Mouse (Mus musculus) heart, postnatal 0 days (tissue): ENCODE measurements around the gene Dbn1.

Source experiments
- CTCF ChIP-seq: IDR thresholded peaks from 2 replicates; pipeline ENCODE4 v1.5.1; 2016; ENCODE audit warnings: antibody characterized with exemption, control low read depth, low read depth
- EP300 ChIP-seq: IDR thresholded peaks from 2 replicates; pipeline ENCODE4 v1.6.1; 2016; ENCODE audit warnings: antibody characterized with exemption, low read depth

GRCm38 (mm10) chr13:55535796-55536193, 47.9 kb upstream of the Dbn1 start:
- no peak for TF ChIP-seq CTCF
- TF ChIP-seq EP300: no peak
